Mouse (Mus musculus): ENCODE results near the gene Gm20388.

The Gm20388 gene

DNA sequence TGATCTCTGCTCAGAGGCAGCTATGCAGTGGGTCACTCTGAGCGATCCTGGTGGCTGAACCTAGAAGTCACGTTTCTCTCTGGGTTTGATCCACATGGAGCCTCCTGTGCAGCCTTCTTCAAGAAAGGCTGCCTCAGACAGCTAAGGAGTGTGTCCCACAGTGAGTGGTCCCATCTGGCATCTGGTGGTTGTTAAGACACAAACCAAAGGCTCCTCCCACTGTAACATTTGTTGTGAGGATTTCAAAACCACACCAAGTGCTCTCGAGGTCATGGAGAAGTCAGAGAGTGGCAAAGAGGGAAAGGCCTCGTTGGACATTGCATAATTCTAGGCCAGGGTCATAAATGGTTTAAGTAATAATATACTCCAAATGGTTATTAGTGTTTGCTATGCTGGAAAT, 4340.1 kb downstream of the Gm20388 start:
- DNase-seq: no peak

DNA sequence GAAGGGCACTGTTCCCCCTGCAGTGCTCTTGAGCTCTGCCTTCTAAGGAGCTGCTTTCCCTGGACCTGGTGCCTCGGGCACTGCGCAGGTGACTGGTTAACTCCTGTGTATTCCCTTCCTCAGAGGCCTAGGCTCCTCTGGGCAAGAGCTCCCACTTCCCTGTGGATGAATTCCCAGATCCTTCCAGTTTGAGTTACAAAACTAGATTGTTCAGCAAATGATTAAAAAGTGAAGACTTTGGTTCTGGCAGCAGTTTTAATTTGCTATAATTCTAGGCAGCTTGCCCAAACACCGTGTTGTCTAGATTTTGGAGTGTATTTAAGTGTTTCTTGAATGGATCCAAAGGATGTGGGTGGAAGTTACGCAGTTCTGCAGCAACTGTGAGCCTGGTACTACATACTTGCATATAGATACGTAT, 4341.9 kb downstream of the Gm20388 start:
- DNase-seq: no peak

DNA sequence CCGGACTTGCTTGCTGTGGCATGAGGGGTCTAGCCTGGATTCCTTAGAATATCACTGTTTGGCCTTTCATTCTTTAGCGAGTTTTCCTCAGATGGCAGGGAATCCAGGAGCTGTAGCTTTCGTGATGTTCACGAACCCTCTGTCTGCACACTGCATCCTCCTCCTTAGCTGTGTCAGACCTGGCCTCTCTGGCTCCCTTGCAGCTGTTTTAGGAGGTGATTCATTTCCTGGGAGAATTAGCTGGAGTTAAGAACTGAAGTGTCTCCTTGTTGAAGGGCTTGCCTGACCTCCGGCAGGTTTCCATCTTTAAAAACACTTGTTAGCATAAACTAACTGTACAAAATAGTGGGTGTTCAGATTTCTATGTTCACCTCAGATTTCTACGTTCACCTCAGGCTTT, 4343.3 kb downstream of the Gm20388 start:
- no peak for DNase-seq

DNA sequence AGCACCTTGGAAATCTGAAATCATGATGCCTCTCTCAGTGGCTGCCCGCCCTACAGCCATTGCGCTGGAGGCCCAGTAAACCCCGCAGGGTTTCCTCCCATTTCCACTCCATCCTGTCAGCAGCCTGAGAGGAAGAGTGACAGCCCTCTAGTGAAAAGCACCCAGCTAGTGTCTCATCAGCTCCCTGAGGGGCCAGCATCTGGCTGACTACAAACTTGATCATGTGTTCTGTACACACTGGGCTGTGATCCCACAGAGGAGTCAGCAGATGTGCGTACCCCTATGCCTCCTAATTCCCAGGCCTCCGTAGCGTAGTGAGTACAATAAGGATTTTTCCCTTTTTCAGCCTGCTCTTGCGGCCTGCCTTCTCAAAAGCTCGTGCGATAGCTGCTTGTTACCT, 4346.2 kb downstream of the Gm20388 start:
- DNase-seq: no peak

DNA sequence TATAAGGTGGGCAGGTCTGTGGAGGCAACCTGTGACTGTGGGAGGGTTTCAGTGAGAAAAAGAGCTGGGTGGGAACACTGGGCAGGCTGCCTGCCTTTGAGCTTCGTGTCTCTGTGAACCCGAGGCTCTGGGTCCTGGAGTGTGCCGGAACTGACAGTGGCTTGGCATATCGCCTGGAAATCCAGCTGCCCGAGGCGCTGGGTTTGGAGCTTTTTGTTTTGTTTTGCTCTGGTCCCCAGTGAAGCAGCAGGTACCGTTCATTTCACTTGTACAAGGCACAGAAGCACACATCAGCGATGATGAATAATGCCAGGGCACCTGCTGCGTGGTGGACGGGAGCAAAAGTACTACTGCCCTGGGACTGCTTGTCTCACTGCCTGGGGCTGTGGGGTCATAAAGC, 4346.7 kb downstream of the Gm20388 start:
- DNase-seq: no peak

DNA sequence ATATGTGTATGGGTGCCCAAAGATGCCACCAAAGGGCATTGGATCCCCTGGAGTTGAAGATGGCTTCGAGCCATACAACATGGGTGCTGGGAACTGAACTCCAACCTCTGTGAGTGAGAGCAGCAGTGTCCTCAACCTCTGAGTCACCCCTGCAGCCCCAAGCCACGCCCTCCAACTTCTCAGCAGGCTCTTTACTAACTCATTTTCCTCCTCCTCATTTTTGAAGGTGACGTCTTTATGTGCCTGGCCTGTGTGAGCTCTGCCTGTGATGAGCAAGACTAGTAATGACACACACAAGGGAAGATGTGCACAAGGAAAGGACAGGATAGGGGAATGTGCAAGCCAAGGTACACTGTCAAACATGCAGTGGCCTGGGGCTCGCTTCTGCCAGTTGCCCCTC, 4348.5 kb downstream of the Gm20388 start:
- no peak for DNase-seq

DNA sequence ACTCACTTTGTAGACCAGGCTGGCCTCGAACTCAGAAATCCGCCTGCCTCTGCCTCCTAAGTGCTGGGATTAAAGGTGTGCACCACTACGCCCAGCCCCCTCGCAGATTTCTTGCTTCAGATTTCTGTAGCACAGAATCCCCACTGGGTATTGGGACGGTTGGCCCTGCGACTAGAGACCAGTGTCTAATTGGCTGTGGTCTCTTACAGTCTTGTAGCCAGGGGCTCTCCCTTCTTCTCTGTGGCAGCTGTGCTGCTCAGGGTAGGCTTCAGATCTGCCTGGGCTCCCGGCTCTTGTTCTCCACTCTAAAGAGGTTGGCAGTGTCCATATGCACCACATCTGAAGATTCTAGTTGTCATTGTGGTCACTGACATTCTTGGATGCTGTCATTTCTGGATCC, 4349.3 kb downstream of the Gm20388 start:
- DNase-seq: no peak

DNA sequence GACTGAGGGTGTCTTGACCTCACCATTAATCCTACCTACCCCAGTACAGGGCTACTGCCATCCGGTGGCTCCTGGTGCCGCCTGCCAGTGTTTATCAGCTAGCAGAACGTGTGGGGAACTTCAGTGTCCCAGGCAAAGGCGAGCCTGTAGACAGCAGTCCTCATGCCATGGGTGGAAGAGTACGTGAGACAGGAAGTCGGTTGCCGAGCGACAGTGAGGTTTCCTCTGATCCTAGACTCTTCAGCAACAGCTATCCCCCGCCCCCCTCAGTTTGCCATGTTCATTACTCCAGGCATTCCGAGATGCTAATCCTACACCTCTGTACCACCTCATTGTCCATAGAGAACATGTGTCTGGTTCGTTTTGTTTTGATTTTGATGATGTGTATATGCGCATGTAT, 4349.7 kb downstream of the Gm20388 start:
- no peak for DNase-seq

DNA sequence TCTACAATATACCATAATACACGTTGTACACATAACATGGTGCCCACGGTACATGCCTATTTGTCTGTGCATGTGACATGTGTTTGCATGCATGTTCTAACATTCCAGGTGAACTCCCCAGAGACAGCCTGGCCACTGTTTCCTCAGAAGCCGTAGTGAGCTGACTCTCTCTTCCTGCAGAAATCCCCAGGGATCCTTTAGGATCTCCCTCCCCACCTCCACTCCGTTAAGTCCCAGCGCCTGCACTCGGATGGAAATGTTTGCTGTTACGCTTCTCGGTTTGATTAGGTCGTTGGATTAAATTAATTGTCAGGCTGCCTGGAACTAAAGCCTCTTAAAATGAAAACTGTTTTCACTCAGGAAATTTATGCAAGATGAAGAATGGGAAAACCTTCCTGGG, 4352.4 kb downstream of the Gm20388 start:
- DNase-seq: no peak

DNA sequence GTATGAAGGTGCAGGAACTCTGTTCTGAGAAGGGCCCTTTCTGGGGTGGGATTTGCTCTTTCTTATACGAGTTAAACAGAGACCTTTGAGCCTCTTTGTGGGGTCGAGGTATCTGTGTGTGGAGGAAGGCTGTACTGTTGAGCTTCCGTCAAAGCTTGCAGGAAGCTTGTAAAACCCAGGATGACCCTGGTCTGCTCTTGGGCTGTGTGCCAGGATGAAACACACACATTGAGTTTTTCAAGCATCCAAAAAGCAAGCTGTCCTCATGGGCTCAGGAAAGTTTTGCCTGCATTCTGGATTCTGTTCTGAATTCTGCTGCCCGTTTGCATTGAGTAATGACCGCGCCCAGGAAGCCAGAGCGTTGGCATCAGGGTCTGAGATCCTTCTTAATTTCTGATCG, 4353.4 kb downstream of the Gm20388 start:
- no peak for DNase-seq

DNA sequence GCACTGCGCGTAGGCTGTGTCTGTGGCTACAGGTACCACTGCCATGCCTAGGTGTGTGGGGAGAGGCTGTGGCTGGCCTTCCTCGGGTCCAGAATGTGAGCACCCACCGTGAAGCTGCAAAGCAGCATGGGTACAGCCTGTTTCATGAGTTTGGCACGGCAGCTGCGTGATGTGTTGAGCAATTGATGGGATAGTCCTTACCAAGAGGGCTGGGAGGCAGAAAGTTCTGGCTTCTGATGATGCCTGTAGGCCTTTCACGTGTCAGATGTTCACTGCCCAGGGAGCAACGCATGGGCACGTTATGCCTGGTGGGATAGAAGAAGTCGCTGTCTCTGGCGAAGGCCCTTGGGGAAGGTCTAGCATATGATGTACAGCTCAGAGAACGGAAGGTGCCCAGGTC, 4354.0 kb downstream of the Gm20388 start:
- no peak for DNase-seq

DNA sequence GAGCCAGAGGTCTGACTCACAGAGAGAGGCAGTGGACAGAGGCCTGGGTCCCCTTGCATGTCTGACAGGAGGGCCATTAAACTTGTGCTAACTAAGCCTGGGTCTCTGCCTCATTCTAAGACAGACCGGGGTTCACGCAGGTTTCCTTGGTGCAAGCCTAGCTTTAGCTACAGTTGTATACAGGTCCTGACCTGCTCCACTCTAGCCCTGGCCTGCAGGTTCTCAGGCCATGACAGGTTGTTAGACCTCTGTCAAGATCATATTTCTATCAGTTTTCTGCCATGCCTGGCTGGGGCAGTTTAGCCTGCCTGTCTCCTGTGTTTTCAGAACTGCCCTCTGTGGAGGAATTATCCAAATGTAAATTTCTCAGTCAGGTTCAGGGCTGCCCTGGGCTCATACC, 4354.5 kb downstream of the Gm20388 start:
- no peak for DNase-seq

DNA sequence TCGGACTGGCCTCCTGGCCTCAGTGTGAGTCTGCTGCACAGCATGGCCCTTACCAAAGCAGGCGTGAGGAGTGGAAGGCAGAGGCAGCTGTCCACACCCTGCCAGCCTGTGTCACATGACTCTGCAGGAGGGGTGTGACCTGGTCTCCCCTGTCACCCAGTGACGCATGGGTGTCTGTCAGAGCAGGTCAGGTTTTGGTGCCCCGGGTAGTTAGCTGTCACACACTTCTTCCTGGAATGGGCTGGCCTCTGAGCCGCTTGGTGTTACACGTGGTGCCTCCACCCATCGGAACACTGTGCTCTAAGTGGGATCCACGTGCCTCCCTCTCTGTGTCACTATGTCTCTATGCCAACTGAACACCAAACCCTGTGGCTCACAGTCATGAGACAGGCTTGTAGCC, 4355.2 kb downstream of the Gm20388 start:
- peak; percentile 61 for DNase-seq

DNA sequence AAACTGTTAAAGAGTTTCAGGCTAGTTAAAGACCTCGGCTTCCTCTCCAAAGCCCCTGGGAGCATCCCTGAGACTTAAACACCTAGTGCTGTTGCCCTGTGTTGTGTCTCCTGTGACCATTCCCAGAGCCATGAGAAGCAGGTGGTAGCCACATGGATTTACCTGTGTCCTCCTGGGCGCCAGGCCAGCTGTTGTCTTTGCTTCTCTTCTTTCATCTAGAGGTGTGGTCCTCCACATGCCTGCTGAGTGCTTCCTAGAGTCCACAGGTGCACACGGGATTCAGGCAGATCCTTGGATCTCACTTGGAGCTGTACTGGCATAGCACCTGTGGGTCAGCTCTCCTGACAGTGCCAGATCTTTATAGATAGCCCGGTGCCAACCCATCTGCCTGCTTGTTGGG, 4356.6 kb downstream of the Gm20388 start:
- no peak for DNase-seq

DNA sequence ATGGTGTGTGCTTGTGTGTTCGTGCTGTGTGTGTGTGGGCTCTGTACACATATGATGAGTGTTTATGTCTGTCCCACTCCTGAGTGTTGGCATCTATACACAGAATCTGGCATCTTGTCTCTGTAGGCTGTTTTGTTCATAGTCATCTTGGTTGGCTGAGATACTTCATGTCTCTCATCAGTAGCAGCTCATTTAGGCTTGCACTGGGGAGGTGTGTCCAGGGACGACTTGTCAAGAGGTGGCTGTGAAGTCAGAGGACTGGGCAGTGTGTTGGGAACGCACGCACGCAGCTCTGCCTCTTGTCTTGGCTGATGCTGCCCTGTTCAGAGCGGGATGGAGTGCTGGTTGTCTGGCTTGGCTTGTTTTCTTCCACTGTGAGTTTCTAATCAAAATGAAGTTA, 4359.9 kb downstream of the Gm20388 start:
- DNase-seq: no peak

DNA sequence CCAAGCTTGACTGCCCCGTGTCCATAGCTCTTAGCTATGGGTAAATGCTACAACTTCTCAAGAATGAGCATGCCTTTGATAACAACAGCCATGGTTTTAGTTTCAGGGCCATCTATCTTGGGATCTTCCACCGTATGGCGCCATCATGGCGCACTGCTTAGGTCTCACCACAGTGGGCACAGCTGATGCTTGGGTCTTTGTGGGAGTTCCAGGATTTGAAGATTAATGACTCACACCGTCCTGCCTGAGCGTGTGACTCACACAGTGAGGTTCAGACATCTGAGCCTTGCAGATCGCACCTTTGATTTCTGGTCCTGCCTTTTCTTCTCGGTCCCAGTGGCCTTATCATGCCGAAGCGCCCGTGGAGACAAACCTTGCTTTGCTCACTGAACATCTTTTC, 4360.3 kb downstream of the Gm20388 start:
- DNase-seq: no peak

DNA sequence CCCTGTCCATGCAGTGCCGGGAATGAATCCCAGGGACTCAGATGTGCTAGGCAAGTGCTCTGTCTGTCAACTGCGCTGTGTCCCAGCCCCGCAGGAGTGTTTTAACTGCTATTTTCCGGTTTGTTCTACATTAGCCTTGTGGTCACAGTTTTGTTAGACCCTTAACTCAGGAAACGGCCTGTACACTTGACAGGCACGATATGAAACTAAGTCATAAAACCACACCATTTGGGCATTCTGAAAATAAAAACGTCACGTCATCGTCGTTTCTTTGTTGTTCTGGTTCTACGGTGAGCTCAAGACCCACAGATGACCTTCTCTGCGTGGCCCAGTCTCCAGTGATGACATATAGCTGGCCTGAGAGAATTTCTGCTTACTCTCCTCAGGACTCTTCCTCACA, 4360.9 kb downstream of the Gm20388 start:
- DNase-seq: no peak

DNA sequence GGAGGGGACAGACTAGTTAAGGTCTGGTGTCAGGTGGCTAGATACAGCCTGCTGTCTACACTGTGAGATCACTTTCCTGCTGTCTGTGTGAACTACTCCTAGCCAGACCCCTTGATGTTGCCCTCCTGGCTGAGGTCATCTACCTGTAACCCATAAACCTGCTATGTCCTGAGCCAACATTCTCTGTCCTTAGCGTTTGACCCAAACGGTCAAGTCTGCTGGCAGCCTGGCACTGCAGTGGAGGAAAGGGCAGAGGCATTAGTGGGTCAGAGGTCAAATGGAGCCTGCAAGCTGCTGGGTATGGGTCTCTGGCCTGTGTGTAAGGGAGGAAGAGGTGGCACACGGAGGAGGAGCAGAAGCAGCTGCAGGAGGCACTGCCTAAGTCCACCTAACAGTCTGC, 4362.2 kb downstream of the Gm20388 start:
- no peak for DNase-seq

DNA sequence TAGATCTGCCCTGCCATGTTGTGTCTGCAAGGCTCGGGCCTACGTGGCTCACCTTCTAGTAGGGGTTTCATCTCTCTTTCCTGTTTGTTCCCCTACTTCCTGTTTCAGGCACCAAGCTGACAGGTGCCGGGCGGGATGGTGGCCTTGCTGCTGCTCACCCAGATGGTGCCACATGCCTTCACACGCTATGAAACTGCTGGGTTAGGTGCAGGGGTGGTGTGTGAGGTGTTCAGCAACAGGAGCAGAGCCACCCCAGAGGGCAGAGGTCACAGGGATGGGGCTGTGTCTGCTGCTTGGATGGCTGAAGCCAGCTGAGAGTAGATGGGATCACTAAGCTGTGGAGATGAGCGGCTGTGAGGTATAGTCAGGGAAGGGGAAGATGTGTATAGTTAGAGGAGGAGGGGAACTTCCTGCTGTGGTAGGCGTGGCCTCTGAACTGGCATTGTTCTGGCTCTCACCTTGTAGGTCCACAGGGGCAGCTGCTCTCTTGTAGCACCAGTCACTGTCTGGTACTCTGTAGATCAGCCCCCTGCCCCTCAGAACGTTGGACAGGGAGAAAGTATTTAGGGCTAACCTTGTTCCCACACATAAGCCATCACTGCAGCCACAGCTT, 4363.1 kb downstream of the Gm20388 start:
- DNase-seq: no peak

DNA sequence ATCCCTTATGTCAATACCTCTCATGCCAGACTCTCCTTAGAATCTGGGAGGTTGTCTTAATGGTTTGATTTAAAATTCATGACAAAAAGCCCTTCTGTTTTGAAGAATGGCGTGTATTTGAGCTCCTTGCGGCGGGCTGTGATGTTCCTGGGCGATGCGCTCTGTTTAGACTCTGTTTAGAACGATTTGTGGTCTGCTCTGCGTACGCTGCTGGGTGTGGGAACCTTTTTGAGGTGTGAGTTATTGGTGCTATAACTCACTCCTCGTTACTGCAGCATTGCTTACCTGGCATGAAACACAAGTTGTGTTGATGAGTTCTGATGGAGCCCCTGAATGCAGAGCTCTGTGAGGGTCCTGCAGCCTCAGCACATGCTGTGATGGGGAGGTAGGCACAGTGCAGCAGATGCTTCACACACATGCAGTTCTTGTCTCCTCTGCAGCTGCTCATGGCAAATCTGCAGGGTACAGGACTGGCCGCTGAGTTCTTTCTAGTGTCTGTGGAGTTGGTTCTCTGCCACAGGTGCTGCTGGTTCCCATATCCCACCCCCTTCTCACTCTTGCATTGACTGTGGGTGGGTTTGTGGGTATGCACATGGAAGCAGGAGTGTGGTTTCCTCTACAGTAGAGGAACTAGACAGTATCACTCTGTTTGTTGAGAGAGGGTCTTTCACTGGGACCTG, 4363.9 kb downstream of the Gm20388 start:
- no peak for DNase-seq

DNA sequence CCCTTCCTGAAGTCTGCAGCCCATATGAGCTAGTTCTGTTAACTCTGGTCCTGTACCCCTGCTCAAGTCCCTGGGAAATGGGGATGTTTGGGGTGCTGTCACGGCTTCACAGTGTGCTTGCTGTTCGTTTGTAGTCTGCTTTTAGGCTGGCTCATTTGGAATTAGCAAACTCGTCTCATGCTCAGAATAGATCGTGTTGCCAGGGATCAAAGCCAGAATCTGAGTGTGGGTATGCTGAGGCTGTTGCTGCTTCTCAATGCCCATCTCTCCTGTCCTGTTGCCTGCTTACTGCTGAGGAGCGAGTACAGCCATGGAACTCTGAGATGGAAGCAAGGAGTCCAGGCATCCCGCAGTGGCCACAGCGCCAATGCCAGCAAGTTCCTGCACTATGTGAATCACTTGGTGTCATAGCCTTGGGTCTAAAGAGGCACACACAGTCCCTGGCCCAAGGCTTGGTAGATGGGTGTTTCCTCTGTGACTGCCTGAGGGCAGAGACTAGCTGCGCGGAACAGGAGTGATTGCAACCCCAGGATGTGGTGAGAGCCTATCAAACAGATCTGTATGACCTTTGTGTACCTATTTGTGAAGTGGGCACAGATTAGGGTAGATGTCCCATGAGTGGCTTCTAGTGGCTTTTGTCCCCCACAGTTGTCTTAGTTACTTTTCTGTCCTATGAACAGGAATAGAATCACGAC, 4364.9 kb downstream of the Gm20388 start:
- no peak for DNase-seq

DNA sequence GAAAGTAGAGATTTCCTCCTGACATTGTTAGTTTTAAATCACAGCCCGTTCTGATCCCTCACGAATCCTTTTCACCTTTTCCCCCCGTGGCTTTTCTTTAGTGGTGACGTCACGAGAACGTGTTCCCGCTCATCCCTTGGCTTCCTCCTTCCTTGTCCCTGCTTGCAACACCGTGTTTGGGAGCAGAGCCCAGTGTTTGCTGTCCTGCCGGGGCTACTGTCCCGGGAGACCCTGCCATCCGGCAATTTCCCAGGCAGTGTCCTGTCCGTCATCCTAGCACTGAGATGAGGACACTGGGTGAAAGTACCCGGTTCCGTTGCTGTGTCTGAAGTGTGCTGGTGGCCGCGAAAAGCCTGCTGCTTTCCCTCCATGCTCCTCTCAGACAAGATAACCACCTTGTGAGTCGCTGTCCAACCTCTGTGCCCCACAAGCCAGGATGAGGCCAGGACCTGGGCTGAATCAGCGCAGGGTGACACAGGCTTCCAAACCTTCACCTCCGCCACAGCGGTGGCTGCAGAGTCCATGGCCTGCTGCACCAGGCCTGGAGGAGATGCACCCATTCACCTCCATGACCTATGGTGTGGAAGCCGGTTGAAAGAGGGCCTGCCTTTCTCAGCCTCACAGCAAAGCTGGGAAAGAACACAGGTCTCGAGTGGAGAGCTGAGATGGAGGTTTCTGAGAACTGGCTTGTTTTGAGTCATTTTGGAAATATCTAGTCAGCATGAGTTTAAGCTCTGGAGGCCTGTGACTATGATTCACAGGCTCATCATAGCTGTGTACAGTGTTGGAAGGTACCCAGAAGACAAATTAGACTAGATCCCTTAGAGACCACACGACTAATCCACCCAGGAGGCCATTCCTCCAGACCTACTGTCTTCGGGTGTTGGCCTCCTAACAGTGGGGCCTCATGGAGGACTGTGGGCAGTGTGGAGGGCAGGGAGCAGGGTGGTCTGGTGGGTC, 4367.6 kb downstream of the Gm20388 start:
- DNase-seq: no peak

DNA sequence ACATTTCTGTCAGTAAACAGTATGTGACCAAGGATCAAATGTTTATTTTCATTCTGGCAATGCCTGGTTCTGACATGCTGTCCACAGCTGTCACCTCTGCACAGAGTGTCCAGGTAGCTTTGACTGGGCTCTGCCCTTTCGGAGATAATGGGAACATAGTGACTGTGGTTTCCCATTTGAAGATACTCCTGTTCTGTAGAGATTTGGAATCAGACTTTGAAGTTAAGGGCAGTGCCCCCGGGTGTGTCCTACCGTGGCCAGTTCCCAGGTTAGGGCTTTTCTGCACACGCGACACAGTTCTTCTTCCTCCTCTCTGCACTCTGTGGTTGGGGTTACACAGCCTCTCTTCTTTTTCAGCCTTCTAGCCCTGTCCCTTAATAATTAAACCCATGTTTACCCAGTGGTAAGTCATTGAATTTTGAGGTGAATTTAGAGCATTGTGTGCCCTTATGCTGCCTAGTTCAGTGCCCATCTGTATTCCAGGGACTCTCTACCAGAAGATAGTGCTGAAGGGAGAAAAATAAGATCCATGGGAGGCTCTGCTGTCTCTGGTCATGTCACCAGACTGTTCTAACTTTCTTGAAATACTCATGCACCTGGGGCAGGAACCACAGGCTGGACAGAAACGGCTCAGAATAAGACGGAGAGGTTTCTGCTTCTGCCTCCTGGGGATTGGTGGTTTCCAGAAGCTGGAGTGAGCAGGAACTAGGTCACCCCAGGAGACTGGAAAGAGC, 4368.5 kb downstream of the Gm20388 start:
- DNase-seq: no peak

Measured in liver (tissue).